Mouse (Mus musculus): ENCODE results near the gene Bnipl.

The Bnipl gene

DNA sequence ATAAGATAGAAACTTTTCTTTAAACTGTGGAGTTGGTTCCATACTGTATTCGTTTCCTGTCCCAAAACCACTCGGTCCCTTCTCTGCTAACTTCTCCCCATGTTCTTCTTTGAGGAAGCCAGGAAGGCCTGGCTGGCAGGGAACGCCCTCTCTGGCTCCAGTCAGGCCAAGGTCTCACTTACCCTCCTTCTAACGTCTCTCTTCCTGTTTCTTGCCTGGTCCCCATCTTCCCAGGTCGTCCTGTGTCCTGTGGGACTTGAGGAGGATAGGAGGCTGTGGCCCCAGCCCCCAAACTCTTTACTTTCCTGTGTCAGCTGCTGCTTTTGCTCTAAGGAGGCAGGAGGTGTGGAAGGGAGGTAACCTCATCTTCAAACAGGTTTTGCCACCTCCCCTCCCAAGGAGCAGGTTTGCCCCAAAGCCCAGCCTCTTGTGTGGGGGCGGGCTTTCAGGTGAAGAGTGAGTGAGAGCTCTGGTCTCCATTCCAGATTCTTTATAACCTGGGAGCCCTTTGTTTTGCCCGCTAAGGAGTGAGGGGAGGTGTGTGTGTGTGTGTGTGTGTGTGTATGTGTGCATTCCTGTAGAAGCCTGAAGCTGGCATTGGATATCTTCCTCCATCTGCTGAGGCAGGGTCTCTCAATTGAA lies at the start of gene Bnipl:
Gene Bnipl, minus strand, starts transcription at position 411 of the 642 bp plus-strand sequence.
- no peak for TF ChIP-seq GATA4 (IDR thresholded peaks at IDR 0.05; ENCODE audit: insufficient replicate concordance, low read length)

DNA sequence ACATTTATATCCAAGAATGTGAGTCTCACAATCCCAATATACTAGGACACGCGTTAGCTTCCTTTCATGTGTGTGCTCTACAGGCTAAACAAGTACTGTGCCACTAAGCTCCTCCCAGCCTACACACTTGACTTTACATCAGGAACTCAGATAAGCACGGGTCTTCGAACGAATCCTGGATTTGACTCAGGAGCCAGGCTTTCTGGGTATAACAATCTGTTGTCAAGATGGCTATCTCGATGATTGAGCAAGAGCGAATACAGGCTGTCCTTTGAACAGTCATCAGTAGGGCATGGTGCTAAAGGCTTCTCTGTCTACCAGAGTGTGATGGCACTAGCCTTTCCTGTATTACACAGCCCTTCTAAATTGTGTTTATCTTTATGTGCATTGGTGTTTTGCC lies 47.0 kb upstream of the Bnipl start:
- TF ChIP-seq GATA4 (IDR thresholded peaks at IDR 0.05; ENCODE audit: insufficient replicate concordance, low read length): peak; percentile 100

DNA sequence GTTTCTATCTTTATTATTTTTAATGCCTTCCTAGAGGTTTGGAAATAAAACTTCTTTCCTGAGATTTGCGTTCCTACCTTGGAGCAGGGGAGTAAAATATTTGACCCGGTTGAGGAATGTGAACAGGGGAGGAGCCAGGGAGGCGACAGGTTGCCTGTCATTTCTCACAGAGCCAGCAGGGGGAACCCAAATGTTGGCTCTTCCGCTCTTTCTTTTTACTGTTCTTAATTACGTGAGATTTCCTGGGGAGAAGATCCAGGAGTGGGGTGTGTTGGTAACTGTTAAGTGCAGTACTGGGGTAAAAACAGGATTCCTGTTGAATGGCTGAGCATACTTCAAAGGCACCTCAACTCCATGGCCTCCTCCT lies 45.1 kb upstream of the Bnipl start:
- TF ChIP-seq GATA4 (IDR thresholded peaks at IDR 0.05; ENCODE audit: insufficient replicate concordance, low read length): no peak

DNA sequence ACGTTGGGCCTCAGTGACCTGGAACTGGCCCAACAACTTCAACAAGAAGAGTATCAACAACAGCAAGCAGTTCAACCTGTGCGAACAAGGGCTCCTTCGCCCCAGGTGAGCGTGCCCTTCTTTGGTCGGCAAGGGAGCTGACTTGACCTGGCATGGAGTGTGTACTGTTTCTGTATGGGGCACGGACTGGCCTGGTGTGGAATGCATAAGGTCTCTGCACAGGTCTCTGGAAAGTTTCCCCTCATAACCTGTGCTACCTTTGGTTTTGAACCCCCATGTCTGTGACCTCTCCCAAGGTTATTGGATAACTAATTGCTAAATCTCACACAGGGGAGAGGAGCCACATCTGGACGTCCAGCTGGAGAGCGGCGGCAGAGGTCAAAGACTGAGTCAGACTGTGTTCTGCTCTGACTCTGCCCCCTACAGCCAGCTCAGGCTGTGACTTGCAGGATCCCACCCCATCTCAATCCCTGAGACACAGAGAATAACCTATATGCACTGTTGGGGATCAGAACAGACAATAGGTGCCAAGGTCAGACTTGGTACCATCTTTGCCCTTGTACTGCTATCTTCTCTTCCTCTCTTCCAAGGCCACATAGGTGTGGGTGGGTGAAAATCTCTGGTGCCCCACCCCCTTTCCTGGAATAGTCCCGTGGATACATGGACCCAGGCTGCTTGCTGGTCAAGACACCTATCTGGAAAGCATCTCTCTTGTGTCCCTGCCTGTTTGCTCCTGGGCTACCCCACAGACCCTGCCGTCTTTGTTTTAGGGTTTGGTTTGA lies 44.5 kb upstream of the Bnipl start:
- TF ChIP-seq GATA4 (IDR thresholded peaks at IDR 0.05; ENCODE audit: insufficient replicate concordance, low read length): no peak

DNA sequence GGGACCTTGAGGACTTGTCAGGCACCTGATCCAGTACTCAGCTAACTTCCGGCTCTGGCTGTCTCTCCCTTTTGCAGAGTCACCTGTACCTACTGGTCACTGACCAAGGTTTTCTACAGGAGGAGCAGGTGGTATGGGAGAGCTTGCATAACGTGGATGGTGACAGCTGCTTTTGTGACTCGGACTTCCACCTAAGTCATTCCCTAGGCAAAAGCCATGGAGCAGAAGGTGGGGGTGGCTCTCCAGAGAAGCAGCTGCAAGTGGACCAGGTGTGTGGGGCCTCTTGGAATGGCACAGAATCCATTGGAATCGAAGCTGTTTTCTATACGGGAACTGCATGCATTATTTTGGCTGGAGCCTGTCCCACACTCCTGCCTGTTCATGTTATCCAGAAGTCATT lies 43.7 kb upstream of the Bnipl start:
- no peak for TF ChIP-seq GATA4 (IDR thresholded peaks at IDR 0.05; ENCODE audit: insufficient replicate concordance, low read length)

DNA sequence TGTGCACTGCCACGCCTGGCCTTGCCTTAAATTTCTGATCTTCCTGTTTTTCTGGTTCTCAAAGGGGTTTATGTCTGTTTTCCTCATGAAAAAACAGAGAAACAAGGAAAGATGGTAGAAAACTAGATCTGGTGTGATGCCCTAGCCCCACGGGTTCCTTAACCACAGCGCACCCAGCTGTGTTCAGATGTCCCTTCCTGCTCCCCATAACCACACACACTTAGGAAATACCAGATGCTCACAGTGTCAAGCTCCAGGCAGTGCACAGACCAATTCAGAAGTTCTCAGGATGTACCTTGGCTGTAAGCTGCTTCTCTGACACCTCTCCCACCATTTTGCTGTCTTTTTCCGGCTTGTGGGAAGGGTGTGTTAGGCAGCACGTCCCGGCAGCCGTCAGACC lies 43.3 kb upstream of the Bnipl start:
- TF ChIP-seq GATA4 (IDR thresholded peaks at IDR 0.05; ENCODE audit: insufficient replicate concordance, low read length): no peak

DNA sequence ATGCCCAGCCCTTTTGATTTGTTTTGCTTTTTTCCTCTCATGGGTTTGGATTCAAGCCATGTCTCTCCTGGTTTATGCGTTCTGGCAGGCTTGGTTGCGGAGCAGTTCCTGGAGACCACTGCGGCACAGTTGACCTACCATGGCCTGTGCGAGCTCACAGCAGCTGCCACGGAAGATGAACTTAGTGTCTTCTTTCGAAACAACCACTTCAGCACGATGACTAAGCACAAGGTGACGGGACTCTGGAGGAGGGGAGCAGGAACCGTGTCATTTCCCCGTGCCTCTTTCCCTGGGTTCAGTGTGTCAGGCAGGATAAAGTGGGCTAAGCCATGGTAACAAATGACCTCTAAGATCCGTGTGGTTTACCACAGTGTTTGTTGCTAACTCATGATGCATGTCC lies 42.5 kb upstream of the Bnipl start:
- TF ChIP-seq GATA4 (IDR thresholded peaks at IDR 0.05; ENCODE audit: insufficient replicate concordance, low read length): no peak

DNA sequence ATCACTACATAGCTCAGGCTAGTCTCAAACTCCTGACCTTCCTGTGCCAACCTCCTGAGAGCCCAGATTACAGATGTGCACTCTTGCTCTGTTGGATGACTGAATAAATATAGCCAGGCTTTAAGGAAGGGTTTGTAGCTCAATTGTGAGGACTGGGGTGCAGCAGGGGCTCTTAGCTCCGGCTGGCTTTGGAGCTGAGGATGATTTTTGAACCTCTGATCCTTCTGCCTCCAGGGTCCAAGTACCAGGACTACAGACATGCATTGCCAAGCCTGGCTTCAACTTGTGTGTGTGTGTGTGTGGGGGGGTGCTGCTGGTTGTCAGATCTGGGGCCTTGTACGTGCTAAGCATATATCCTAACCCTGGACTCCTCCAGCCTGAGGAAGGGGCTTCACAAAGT lies 41.9 kb upstream of the Bnipl start:
- no peak for TF ChIP-seq GATA4 (IDR thresholded peaks at IDR 0.05; ENCODE audit: insufficient replicate concordance, low read length)

DNA sequence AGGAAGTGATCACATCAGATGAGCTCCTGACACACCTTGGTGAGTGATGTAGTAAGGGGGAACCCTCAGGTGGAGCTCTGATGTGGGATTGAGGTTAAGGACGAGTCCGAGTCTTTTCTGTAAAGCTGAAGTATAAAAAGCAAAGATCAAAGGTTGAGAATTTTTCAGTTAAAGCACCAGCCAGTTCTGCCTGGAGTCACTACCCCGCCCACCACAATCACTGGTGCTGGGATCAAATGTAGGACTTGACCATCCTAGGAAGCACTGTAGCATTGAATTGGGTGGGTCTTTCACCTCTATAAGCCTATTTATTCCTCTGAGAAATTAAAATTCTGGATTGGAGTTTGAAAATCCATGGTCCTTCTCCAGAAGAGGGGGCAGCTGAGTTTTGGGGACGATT lies 40.0 kb upstream of the Bnipl start:
- no peak for TF ChIP-seq GATA4 (IDR thresholded peaks at IDR 0.05; ENCODE audit: insufficient replicate concordance, low read length)

DNA sequence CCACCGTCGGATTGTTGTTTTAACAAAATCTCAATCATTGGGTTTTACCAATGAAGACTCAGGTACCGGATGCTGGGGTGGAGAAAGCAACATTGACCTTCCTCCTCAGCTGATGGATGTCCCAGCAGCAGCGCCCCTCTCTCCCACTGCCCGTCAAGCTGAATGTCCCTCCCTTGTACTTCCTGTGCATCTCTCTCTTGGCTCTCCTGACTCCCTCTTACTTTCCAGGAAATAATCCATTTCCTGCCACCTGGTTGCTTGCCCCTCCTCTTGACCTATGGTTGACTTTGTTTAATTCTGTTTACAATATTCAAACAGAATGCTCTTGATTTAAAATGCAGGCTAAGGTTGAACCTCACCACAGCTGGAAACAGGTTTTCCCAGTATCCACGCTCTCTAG lies 39.2 kb upstream of the Bnipl start:
- no peak for TF ChIP-seq GATA4 (IDR thresholded peaks at IDR 0.05; ENCODE audit: insufficient replicate concordance, low read length)

DNA sequence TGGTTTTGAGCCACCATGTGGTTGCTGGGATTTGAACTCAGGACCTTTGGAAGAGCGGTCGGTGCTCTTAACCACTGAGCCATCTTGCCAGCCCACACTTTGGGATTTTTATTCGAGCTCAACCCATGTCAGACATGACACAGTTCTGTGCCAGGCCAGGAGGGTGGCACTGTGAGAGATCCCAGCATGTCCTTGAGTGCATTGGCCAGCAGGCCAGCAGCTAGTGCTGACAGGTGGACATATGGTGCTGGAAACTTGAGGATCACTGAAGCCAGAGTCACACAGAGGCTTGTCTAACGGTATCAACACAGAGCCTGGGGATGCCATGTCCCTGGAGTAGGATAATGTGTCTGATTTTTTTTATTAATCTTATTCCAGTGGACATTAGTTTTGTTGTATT lies 38.4 kb upstream of the Bnipl start:
- no peak for TF ChIP-seq GATA4 (IDR thresholded peaks at IDR 0.05; ENCODE audit: insufficient replicate concordance, low read length)

DNA sequence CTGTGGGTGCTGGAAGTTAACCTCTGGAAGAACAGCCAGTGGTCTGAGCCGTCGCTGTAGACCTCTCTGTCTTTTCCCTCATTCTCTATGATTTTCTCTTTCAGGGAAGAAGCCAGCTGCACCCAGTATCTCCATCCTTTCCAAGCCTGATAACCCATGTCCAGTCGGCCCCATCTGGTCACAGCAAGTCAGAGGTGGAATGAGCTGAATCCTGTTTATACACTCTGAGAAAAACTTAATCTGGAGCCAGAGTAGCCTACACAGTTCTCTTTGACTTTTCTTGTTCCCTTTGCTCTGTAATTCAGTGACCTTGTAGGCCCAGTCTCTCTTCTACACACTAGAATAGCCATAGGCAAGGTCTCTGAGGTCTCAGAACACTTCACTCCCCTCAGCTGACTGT lies 36.5 kb upstream of the Bnipl start:
- no peak for TF ChIP-seq GATA4 (IDR thresholded peaks at IDR 0.05; ENCODE audit: insufficient replicate concordance, low read length)

DNA sequence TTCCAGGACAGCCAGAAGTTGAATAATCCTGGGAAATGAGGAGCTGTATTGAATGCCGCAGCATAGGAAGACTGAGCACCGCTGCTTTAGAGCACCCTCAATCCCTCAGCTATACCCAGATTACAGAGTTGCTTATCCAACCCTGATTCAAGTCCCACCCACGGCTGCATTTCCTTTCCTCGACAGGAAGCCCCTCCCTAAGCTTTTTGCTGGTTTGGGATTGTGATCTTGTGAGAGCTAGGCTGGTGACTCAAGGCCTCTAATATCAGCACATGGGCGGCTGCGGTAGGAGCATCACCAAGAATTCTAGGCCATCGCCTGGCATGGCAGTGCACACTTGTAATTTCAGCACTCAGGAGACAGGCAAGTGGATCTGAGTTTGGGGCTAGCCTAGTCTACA lies 35.5 kb upstream of the Bnipl start:
- peak; percentile 69; the same call in 1 of the 2 replicates for TF ChIP-seq GATA4 (IDR thresholded peaks at IDR 0.05; ENCODE audit: insufficient replicate concordance, low read length)

DNA sequence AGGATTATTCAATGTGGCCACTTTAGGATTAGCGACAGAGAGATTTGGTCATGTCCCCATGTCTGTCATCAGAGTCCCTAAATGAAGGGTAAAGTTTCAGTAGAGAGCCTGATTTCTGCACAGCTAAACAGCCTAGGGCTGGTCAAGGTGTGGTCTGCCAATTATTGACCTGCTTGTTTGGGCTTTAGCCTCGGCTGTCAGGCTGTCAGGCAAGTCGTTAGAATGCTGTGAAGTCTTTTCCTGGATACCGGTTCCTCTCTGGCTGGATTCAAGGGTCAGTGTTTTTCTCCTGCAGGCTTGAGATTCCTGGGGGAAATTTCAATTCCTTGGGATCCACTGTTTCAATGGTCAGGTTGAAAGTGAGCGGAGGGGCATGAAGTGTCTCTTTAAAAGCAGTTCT lies 35.0 kb upstream of the Bnipl start:
- no peak for TF ChIP-seq GATA4 (IDR thresholded peaks at IDR 0.05; ENCODE audit: insufficient replicate concordance, low read length)

DNA sequence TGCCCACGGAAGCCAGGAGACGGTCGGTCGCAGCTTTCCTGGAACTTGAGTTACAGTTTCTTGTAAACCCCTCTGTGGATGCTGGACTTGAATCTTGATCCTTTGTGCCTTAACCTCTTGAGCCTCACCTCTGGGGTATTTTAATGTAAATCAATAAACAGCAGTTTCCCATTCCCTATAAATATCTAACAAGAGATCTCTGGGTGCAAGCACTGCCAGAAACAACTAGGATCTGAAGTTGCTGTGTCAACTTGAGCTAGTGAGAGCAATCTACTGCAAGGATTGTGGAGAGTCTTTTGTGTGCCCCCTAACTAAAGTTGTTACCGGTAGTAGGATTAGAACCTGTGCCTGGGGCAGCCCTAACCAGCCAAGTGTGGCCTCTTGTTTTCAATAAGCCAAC lies 34.4 kb upstream of the Bnipl start:
- no peak for TF ChIP-seq GATA4 (IDR thresholded peaks at IDR 0.05; ENCODE audit: insufficient replicate concordance, low read length)

DNA sequence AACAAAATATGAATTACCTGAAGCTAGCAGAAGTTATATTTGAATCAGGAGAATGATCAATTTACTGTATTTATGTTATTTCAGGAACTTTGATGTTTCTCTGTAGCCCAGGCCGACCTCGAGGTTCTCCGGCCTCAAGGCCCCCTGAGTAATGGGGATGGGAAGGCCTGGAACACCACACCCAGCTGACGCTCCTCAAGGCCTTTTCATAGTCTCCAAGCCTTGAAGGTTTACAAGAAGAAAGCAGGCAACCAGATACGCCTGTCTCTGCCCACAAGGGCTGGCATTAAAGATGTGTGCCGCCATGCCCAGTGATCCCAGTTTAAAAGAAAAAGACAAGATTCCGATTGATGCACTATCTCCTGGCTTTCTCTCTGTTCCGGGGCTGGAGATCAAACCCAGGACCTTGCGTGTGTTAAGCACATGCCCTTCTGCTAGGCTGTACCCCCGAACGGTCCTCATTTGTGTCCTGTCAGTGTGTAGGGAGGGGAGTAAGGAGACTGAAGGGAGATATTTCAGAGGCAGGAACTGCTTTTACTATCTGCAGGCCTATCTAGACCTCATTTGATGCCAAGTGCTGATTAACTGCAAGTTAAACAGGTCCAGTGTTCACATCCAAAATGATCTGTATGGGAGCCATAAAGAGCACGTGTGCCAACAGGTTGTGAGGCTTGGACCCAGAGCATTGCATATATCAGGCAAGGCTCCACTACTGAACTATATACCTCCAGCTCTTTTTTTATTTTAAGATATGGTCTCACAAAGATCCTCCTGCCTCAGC lies 33.7 kb upstream of the Bnipl start:
- peak; percentile 63; the same call in 1 of the 2 replicates for TF ChIP-seq GATA4 (IDR thresholded peaks at IDR 0.05; ENCODE audit: insufficient replicate concordance, low read length)
